Mouse (Mus musculus): ENCODE measurements around the gene Sertad3. TPM values are rescaled to one million over a fixed set of nuclear protein-coding genes. Genes with fewer than 3 reads are reported as not detected.
A peak's percentile ranks its signal among the peaks of the same experiment; 100 is the strongest.

Gene Sertad3
- polyA plus RNA-seq, 1 experiment from 2014 or later = 25.2 TPM

DNA sequence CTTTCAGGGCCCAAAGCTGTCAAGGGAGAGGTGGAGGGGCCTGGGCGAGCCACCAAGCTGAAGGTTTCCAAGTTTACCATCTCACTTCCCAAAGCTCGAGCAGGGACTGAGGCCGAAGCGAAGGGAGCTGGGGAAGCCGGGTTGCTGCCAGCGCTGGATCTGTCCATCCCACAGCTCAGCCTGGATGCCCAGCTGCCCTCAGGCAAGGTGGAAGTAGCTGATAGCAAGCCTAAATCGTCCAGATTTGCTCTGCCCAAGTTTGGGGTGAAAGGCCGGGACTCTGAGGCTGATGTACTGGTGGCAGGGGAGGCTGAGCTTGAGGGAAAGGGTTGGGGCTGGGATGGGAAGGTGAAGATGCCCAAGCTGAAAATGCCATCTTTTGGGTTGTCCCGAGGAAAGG is 44.7 kb downstream of the Sertad3 start:
- TF ChIP-seq EP300 (optimal IDR thresholded peaks at IDR 0.05) (no peak), CTCF (IDR thresholded peaks at IDR 0.05; ENCODE audit: low read depth) (no peak)
- no peak overlapping the region for H3K27ac ChIP-seq (replicated peaks)
- no peaks in the 10 kb centered on the region for H3K9me3 ChIP-seq (ENCODE audit: control insufficient read depth, low read length)
- no peak overlapping the region for H3K4me3 ChIP-seq (ENCODE audit: low read depth, low read length)
- no peak for ATAC-seq (ENCODE audit: low FRiP score, low TSS enrichment)
- H3K36me3 ChIP-seq (ENCODE audit: control insufficient read depth, insufficient read depth, low read length) = 0 out of 2 replicates have a peak, but pooled peaks cover 3% of the 10 kb centered on the region
- no peaks in the 10 kb centered on the region for H3K4me1 ChIP-seq (replicated peaks; ENCODE audit: control insufficient read depth, insufficient read depth)
- 82% methylated on average over 9 of the region's 9 CpGs for WGBS
- H3K27me3 ChIP-seq (ENCODE audit: control insufficient read depth, insufficient read depth, low read length) = no peaks in the 10 kb centered on the region
- H3K4me2 ChIP-seq (replicated peaks; ENCODE audit: low read depth) = no peak overlapping the region
- no peak overlapping the region for H3K9ac ChIP-seq (ENCODE audit: low read length)
- DNase-seq (ENCODE audit: low spot score) = no peak

DNA sequence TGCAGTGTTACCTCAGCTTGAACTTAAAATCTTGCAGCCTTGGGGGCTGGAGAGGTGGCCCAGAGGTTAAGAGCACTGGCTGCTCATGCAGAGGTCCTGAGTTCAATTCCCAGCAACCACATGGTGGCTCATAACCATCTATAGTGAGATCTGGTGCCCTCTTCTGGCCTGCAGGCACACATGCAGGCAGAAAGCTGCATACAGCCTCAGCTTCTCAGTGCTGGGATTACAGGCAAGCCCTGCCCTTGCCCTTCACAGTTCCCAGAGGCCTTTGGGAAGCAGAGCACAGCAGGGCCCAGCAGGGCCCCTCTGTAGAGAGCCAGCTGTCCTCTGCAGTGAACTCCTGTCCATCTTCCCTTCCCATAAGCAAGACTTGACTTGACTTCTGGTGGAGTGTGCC is 46.5 kb downstream of the Sertad3 start:
- TF ChIP-seq CTCF (IDR thresholded peaks at IDR 0.05; ENCODE audit: low read depth) (peak; percentile 37), EP300 (optimal IDR thresholded peaks at IDR 0.05) (no peak)

DNA sequence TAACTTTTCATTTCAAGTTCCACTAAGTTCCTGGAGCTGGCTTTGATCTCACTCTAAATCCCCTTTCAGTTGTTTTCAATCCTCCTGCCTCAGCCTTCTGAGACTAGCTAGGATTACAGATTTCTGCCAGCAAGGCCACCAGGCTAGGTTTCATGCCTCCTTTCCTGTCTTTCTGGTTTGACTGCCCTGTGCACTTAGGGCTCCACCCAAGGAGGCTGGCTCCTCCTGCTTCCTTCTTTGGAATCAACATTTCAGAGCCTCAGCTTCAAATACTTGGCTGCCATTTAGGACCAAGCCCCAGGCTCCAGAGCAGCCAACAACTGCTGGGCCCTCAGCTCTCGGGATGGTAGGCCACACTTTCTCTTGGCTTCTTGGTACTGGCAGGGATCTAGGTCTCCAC is 47.0 kb downstream of the Sertad3 start:
- Histone ChIP-seq H3K4me3 (ENCODE audit: low read depth, low read length) (no peak overlapping the region), H3K4me1 (replicated peaks; ENCODE audit: control insufficient read depth, insufficient read depth) (no peaks in the 10 kb centered on the region), H3K9ac (ENCODE audit: low read length) (no peak overlapping the region), H3K36me3 (ENCODE audit: control insufficient read depth, insufficient read depth, low read length) (0 out of 2 replicates have a peak, but pooled peaks cover 3% of the 10 kb centered on the region), H3K9me3 (ENCODE audit: control insufficient read depth, low read length) (no peaks in the 10 kb centered on the region), H3K27me3 (ENCODE audit: control insufficient read depth, insufficient read depth, low read length) (no peaks in the 10 kb centered on the region), H3K4me2 (replicated peaks; ENCODE audit: low read depth) (no peak overlapping the region), H3K27ac (replicated peaks) (peak overlapping the region; percentile 50; the same call in 1 of the 2 replicates)
- 44% methylated on average over 1 of the region's 1 CpGs for WGBS
- TF ChIP-seq EP300 (optimal IDR thresholded peaks at IDR 0.05) (no peak), CTCF (IDR thresholded peaks at IDR 0.05; ENCODE audit: low read depth) (no peak)
- ATAC-seq (ENCODE audit: low FRiP score, low TSS enrichment) (peak; percentile 79), DNase-seq (ENCODE audit: low spot score) (peak; percentile 79)

More for the DNA sequence above, 46.5 kb downstream of the Sertad3 start:
- H3K9me3 ChIP-seq (ENCODE audit: control insufficient read depth, low read length) = no peaks in the 10 kb centered on the region
- H3K36me3 ChIP-seq (ENCODE audit: control insufficient read depth, insufficient read depth, low read length) = 0 out of 2 replicates have a peak, but pooled peaks cover 3% of the 10 kb centered on the region
- H3K4me2 ChIP-seq (replicated peaks; ENCODE audit: low read depth) = no peak overlapping the region
- peak overlapping the region; percentile 40; the same call in 1 of the 2 replicates for H3K27ac ChIP-seq (replicated peaks)
- no peaks in the 10 kb centered on the region for H3K27me3 ChIP-seq (ENCODE audit: control insufficient read depth, insufficient read depth, low read length)
- H3K9ac ChIP-seq (ENCODE audit: low read length) = no peak overlapping the region
- no peak overlapping the region for H3K4me3 ChIP-seq (ENCODE audit: low read depth, low read length)
- DNase-seq (ENCODE audit: low spot score) = no peak
- no peak for ATAC-seq (ENCODE audit: low FRiP score, low TSS enrichment)
- no peaks in the 10 kb centered on the region for H3K4me1 ChIP-seq (replicated peaks; ENCODE audit: control insufficient read depth, insufficient read depth)

DNA sequence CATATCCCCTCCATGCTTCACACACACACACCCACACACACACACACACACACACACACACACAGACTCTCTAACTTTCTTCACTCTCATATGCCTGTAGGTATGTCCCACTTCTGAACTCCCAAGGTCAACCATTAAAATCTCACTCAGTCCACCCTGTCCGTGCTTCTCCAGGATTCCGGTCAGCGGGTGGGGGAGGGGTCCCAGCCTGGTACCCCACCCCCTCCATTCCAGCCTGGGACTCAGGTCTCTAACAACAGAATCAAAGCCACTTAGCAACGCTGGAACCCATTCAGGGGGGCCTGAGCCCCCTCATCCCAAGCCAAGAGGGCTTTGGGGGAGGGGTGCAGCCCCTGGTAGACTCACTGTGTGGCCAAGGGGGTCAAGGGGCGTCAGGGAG is 49.4 kb downstream of the Sertad3 start, which contains the start of gene Hipk4:
TSS of gene Hipk4 (plus strand) at position 301 of the 400 bp plus-strand sequence.
- Histone ChIP-seq H3K4me2 (replicated peaks; ENCODE audit: low read depth) (no peak within 1 kb of the TSS), H3K36me3 (ENCODE audit: control insufficient read depth, insufficient read depth, low read length) (no peaks in the 10 kb centered on the region), H3K9me3 (ENCODE audit: control insufficient read depth, low read length) (no peaks in the 10 kb centered on the region), H3K4me1 (replicated peaks; ENCODE audit: control insufficient read depth, insufficient read depth) (no peaks in the 10 kb centered on the region), H3K4me3 (ENCODE audit: low read depth, low read length) (no peak within 1 kb of the TSS), H3K27ac (replicated peaks) (no peak within 1 kb of the TSS), H3K9ac (ENCODE audit: low read length) (no peak within 1 kb of the TSS), H3K27me3 (ENCODE audit: control insufficient read depth, insufficient read depth, low read length) (no peaks in the 10 kb centered on the region)
- 51% methylated on average over 5 of the region's 5 CpGs for WGBS
- no peak for ATAC-seq (ENCODE audit: low FRiP score, low TSS enrichment)
- DNase-seq (ENCODE audit: low spot score) = no peak
- TF ChIP-seq CTCF (IDR thresholded peaks at IDR 0.05; ENCODE audit: low read depth) (no peak), EP300 (optimal IDR thresholded peaks at IDR 0.05) (no peak)

DNA sequence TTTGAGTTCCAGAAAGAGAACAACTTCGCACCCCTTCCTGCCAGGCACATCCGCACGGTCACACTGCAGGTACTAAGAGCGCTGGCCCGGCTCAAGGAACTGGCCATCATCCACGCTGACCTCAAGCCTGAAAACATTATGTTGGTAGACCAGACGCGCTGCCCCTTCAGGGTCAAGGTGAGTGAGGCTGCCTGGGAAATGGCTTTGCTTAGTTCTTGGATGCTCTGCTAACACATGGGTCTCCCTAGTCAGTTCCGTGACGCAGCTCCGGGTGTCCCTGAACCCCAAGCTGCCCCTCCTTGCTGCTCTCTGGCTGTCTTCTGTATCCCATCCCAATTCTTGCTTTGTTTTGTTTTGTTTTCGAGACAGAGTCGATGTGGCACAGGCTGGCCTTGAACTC is 50.2 kb downstream of the Sertad3 start:
- Histone ChIP-seq H3K4me3 (ENCODE audit: low read depth, low read length) (no peak overlapping the region), H3K4me1 (replicated peaks; ENCODE audit: control insufficient read depth, insufficient read depth) (no peaks in the 10 kb centered on the region), H3K36me3 (ENCODE audit: control insufficient read depth, insufficient read depth, low read length) (no peaks in the 10 kb centered on the region), H3K27me3 (ENCODE audit: control insufficient read depth, insufficient read depth, low read length) (no peaks in the 10 kb centered on the region), H3K4me2 (replicated peaks; ENCODE audit: low read depth) (no peak overlapping the region), H3K9me3 (ENCODE audit: control insufficient read depth, low read length) (no peaks in the 10 kb centered on the region), H3K9ac (ENCODE audit: low read length) (no peak overlapping the region), H3K27ac (replicated peaks) (no peak overlapping the region)
- WGBS = 92% methylated on average over 13 of the region's 13 CpGs
- TF ChIP-seq EP300 (optimal IDR thresholded peaks at IDR 0.05) = no peak
- TF ChIP-seq CTCF (IDR thresholded peaks at IDR 0.05; ENCODE audit: low read depth) = no peak
- no peak for DNase-seq (ENCODE audit: low spot score)
- no peak for ATAC-seq (ENCODE audit: low FRiP score, low TSS enrichment)

DNA sequence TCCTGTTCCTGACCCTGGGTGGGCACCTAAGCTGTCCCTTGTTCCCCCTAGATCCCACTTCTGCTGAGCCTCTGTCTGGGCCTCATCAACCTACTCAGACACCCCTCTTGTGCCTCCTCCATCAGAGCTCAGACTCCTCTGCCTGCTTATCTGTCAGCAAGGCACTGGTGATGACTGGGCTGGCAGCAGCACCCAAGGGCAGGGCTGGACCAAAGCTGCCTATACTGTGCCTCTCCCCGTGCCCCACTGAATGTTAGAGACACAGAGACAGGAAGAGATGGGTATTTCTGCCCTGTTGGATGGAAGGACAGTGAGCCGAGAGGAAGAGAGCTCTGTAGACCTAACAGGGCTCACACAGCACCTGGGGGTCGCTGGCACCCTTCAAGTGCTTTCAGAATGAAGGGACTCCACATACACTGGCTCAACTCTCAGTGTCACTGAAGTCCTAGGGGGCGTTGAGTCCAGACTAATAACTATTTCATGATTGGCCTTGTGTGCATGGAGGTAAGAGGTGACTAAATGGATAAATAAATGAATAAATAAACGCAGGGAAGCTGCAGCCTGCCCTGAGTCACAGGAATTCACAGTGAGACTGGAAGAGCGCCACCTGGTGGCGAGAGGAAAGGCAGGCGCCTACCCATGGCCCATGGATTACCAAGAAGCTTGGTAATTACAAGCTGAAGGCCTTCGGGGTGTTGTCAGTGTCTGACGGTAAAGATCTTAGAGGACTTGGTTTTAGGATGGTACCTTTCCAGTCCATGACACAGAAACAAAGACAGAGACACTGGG is 52.7 kb downstream of the Sertad3 start:
- Histone ChIP-seq H3K4me2 (replicated peaks; ENCODE audit: low read depth) (no peak overlapping the region), H3K27me3 (ENCODE audit: control insufficient read depth, insufficient read depth, low read length) (no peaks in the 10 kb centered on the region), H3K4me1 (replicated peaks; ENCODE audit: control insufficient read depth, insufficient read depth) (no peaks in the 10 kb centered on the region), H3K9me3 (ENCODE audit: control insufficient read depth, low read length) (no peaks in the 10 kb centered on the region), H3K36me3 (ENCODE audit: control insufficient read depth, insufficient read depth, low read length) (no peaks in the 10 kb centered on the region; the same call in 1 of the 2 replicates), H3K9ac (ENCODE audit: low read length) (no peak overlapping the region; the same call in 1 of the 2 replicates), H3K4me3 (ENCODE audit: low read depth, low read length) (no peak overlapping the region), H3K27ac (replicated peaks) (no peak overlapping the region)
- TF ChIP-seq CTCF (IDR thresholded peaks at IDR 0.05; ENCODE audit: low read depth) (peak; percentile 97), EP300 (optimal IDR thresholded peaks at IDR 0.05) (no peak)
- DNase-seq (ENCODE audit: low spot score) = peak; percentile 84
- 20% methylated on average over 10 of the region's 10 CpGs for WGBS
- peak; percentile 85 for ATAC-seq (ENCODE audit: low FRiP score, low TSS enrichment)

Other genes starting within 250 kb of the Sertad3 start
- gene Itpkc, start 245.1 kb upstream of the Sertad3 start, polyA plus RNA-seq (2015; fragmentation: Nextera tagmentation; extraction: Ambion mirVana) = 11.6 and 12.2 TPM in 2 replicates
- gene Coq8b, start 240.7 kb upstream of the Sertad3 start, polyA plus RNA-seq (2015; fragmentation: Nextera tagmentation; extraction: Ambion mirVana) = 25.0 and 26.6 TPM in 2 replicates
- 12.8 and 14.6 TPM in 2 replicates for gene Numbl, start 215.3 kb upstream of the Sertad3 start, polyA plus RNA-seq (2015; fragmentation: Nextera tagmentation; extraction: Ambion mirVana)
- 81.0 and 94.8 TPM in 2 replicates for gene Ltbp4, start 136.1 kb upstream of the Sertad3 start, polyA plus RNA-seq (2015; fragmentation: Nextera tagmentation; extraction: Ambion mirVana)
- 26.3 and 27.3 TPM in 2 replicates for gene Shkbp1, start 117.7 kb upstream of the Sertad3 start, polyA plus RNA-seq (2015; fragmentation: Nextera tagmentation; extraction: Ambion mirVana)
- gene Gm20479, start 116.3 kb upstream of the Sertad3 start, polyA plus RNA-seq (2015; fragmentation: Nextera tagmentation; extraction: Ambion mirVana) = 0.28 and 0.57 TPM in 2 replicates
- gene Sptbn4, start 26.1 kb upstream of the Sertad3 start, polyA plus RNA-seq (2015; fragmentation: Nextera tagmentation; extraction: Ambion mirVana) = 0.24 and 0.25 TPM in 2 replicates
- gene Blvrb, start 25.8 kb upstream of the Sertad3 start, polyA plus RNA-seq (2015; fragmentation: Nextera tagmentation; extraction: Ambion mirVana) = 97.3 and 103 TPM in 2 replicates
- 50.0 and 53.0 TPM in 2 replicates for gene Sertad1, start 13.1 kb downstream of the Sertad3 start, polyA plus RNA-seq (2015; fragmentation: Nextera tagmentation; extraction: Ambion mirVana)
- 2.1 and 2.2 TPM in 2 replicates for gene Prx, start 25.6 kb downstream of the Sertad3 start, polyA plus RNA-seq (2015; fragmentation: Nextera tagmentation; extraction: Ambion mirVana)
- 0.23 and 0.39 TPM in 2 replicates for gene Hipk4, start 49.5 kb downstream of the Sertad3 start, polyA plus RNA-seq (2015; fragmentation: Nextera tagmentation; extraction: Ambion mirVana)
- 117 and 128 TPM in 2 replicates for gene Pld3, start 79.5 kb downstream of the Sertad3 start, polyA plus RNA-seq (2015; fragmentation: Nextera tagmentation; extraction: Ambion mirVana)
- 11.4 TPM in 2 replicates for gene 2310022A10Rik, start 79.5 kb downstream of the Sertad3 start, polyA plus RNA-seq (2015; fragmentation: Nextera tagmentation; extraction: Ambion mirVana)
- 42.6 and 46.5 TPM in 2 replicates for gene Akt2, start 117.8 kb downstream of the Sertad3 start, polyA plus RNA-seq (2015; fragmentation: Nextera tagmentation; extraction: Ambion mirVana)
- 1.4 and 1.6 TPM in 2 replicates for gene Ttc9b, start 180.1 kb downstream of the Sertad3 start, polyA plus RNA-seq (2015; fragmentation: Nextera tagmentation; extraction: Ambion mirVana)
- 4.2 and 4.6 TPM in 2 replicates for gene Map3k10, start 200.8 kb downstream of the Sertad3 start, polyA plus RNA-seq (2015; fragmentation: Nextera tagmentation; extraction: Ambion mirVana)
- gene Zfp607b, start 215.6 kb downstream of the Sertad3 start, polyA plus RNA-seq (2015; fragmentation: Nextera tagmentation; extraction: Ambion mirVana) = 1.9 and 2.0 TPM in 2 replicates